Mouse (Mus musculus): ENCODE measurements around the gene Smim11.

Smim11 gene

DNA sequence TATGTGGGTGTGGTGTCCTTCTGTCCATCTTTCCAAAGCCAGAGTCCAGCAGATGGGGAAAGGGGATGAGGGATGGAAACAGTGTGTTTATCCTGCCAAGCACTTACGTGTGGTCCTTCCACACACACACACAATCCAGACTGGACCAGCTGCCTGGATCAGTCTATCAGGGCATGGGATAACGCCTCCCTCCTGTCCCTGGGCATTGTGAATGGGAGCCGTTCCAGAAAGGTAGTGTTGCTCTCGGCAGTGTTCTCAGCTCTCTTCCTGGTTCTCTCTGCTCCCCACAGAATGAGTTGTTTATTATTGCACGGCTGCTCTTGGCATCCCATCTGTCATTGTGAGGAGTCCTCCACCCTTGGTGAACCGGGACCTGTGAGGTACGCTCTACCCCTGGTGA, 59.6 kb downstream of the Smim11 start:
- DNase-seq (ENCODE audit: low spot score in 2 of 2), result no peak

Measured in urinary bladder, postnatal 36 days (tissue).